Mouse (Mus musculus): ENCODE results near the gene Spr. TPM values are rescaled to one million over a fixed set of nuclear protein-coding genes. Genes with fewer than 3 reads are reported as not detected.
"Not testable (repeated sequence)": the region's sequence is repeated elsewhere in the genome, so short reads cannot be mapped to it uniquely, and the experiment has no call there.

The Spr gene
- 10 to 100 TPM; 57.6 to 58.9 TPM for total RNA-seq (2021)

DNA sequence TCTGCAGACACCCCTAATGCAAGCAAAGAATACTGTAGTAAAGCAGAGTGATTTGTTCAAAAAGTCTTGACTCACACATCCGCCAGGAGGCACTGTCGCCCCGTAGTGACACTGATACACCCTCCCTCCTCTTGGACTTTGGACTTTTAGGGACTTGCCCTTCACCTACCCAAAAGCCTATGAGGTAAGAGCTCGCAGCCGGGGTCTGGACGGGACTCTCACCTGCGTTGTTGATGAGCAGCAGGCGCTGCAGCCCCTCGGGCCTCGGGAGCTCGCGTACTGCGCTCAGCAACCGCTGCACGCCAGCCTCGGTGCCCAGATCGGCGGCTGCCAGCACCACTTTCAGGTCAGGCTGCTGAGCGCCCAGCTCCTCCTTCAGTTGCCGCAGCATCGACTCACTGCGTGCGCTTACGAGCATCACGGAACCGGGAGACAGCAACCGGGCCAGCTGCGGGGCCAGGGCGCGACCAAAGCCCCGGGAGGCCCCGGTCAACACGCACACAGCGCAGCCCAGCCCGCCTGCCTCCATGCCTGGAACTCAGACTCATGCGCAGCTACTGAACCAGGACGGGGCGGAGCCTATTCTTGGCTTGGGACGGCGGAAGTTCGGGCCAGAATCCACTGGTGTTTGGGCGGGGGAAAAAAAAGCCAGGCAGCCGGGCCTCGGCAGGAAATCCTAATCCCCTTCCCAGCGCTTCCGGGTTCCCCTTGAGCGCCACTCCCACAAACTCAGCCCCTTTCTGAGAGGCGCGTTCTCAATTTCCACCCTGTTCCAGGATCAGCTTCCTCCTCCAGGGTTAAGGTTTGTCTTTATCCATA, at the start of gene Spr:
Gene Spr (minus strand): TSS at position 550 of the 819 bp plus-strand sequence.
- DNase-seq, result peak; percentile 96 to 97
- intact Hi-C loops (cut with DNase I), result loop anchor here (1.0 kb wide), 1 partner anchor 17 kb away; no protein-coding TSS in a partner anchor

DNA sequence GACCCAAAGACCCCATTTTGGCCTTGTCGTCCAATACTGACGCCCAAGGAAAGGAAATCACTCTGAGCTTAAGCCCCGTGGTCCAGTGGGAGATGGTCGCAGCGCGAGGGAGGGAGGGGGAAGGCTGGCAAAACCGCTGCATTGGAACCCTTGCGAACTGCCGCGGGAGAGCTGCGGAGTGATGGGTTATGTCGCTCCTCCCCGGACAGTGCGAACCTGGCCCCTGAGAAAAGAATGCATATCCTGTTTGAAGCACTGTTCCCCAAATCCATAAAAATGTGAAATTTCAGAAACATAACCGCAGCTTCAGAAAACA, 49.1 kb upstream of the Spr start:
- no peak for DNase-seq
- intact Hi-C loops (cut with DNase I), result no loop called here

DNA sequence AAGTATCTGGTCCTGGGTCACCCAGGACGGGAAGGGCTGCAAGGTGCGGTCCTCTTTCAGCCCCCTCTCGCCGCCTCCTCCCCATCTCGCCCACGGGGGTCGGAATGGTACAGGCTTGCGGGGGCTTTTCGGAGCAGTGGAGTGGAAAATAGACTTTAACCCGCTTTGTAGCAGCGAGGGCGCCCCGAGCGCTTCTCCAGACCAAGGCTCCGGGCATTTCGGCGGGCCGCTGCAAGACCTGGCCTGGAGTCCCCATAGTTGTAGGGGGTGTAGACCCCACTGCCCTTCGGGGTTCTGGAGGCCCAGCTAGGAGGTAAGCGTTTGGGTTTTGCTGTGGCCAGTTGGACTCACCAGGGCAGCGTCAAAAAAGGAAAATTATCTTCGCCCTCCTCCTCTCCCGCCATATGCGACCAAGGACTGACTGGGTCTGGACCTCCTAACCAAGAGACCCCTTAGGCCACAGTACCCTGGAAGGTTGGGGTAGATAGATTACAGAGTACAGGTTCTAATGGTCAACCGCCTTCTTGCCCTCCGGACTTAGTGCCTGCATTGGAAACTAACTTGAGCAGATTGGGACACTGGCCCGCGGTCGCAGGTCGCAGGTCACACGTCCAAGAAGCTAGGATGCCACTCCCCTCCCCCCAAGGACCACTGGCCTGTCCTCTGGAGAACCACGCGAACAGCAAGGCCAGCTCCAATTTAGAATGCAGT, 48.6 kb upstream of the Spr start:
- no peak for DNase-seq
- intact Hi-C loops (cut with DNase I), result no loop called here

GRCm38 (mm10) chr6:85183951-85184350, 46.4 kb upstream of the Spr start:
- intact Hi-C loops (cut with DNase I), result no loop called here
- no peak for DNase-seq

DNA sequence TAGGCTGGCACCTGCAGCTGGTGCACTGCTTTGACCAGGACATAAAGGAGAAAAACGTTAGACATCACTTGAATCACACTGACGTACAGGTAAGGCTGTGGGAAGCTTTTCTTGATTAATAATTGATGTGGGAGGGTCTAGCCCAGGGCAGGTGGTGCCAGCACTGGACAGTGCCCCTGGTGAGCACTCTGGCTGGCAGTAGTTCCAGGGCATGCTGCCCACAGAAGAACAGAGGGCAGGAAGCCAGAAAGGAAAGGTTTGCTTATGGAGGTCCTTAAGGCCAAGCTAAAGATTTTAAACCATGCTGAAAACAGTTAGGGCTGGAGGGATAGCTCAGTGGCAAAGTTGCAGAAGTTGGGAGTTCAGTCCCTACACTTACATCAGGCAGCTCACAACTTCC, 42.5 kb upstream of the Spr start:
- DNase-seq, result no peak
- intact Hi-C loops (cut with DNase I), result no loop called here

DNA sequence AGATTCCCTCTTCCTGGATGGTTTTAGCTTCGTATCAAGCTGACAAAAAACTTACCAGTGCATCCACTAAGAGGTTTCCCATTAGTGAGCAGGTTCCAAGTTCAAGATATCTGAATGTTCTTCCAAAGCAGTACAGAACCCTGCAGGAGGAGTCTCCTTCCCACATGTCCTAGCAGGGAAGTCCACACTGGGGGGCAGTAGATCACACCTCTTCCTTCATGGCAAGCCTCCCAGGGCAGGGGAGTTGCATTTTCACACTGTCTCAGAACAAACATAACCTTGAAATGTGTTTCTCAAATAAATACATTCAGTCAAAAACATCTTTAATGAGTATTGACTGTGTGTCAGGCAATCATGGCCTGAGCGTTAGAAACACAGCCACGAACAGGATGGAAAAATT, 42.0 kb upstream of the Spr start:
- intact Hi-C loops (cut with DNase I), result no loop called here
- no peak for DNase-seq

GRCm38 (mm10) chr6:85165440-85165921, 27.9 kb upstream of the Spr start:
- intact Hi-C loops (cut with DNase I), result no loop called here
- no peak for DNase-seq

DNA sequence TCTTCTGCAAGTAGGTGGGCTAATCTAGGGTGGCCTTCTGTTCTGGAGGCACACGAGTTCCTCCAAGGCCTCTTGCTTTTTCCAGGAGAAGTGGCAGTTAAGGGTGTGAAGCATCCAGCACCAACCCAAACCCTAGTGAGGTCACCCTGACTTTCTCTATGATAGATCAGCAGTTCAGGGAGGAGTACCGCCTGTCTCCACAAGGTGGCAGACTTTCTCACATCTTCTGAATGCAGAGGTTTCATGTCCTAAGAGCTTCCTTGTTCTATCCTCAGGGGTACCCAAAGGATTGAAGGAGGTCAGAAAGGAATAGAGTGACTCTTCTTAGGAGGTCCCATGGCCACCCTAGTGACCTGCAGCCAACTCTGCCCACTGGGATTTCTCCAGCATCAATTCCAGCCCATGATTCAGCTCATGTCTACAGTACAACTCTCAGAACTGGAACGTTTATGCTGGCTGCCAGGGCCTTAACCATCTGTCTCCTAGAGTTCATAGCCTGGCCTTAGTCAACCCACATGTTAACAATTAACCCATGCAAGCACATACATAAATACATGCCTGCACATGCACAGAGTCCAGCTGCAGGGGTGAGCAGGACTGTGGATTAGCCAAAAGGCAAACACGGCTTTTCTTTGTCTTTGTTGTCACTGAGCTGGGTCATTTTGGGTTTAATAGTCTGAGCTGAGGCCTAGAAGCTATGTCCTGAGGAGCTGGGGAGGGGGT, 22.8 kb upstream of the Spr start:
- intact Hi-C loops (cut with DNase I), result loop anchor here (1.0 to 5.0 kb wide), 4 partner anchors 79 to 250 kb away; partner anchors contain the start of gene Sfxn5
- DNase-seq, result peak; percentile 77 to 90

GRCm38 (mm10) chr6:85159092-85159760, 21.7 kb upstream of the Spr start:
- DNase-seq, result peak; percentile 58 to 69
- intact Hi-C loops (cut with DNase I), result not testable (repeated sequence)

- DNase-seq; intact Hi-C loops (cut with DNase I): not testable (repeated sequence)
These were observed 20.7 kb upstream of the Spr start for GRCm38 (mm10) chr6:85158040-85158804.

DNA sequence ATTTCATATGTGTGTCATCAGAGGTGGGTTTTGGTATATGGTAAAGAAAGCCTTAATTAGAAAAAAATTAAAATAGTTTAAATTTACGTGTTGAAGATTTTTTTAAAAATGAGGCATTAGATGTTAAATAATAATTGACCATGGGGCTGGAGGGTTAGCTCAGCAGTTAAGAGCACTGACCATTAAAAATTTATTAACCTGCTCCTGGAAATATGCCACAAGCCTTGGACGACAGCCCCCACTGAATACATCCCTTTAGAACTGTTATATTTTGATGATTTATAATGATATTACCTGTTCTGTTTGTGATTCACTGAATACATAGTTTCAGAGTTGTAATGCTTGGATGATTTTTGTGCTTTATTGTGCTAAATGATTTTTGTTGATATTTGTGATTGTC, 19.0 kb upstream of the Spr start:
- DNase-seq; intact Hi-C loops (cut with DNase I): not testable (repeated sequence)

DNA sequence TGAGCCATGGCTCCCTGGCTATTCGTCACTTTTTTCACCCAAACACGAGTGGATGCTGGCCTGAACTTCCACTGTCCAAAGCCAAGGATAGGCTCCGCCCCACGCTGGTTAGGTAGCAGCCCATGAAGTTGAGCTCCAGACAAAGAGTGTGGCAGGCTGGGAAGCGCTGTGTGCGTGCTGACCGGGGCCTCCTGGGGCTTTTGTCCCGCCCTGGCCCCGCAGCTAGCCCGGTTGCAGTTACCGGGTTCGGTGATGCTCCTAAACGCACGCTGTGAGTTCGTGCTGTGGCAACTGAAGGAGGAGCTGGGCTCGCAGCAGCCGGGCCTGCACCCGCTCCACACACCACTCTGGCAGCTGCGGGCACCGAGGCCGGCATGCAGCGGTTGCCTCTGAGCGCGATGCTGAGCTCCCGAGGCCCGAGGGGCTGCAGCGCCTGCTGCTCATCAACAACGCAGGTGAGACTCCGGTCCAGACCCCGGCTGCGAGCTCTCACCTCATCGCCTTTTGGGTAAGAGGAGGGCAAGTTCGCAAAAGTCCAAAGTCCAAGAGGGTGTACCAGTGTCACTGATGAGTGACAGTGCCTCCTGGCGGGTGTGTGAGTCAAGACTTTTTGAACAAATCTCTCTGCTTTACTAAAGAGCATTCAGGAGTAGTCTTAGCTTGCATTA, 17.4 kb upstream of the Spr start:
- peak; percentile 61 to 75 for DNase-seq
- intact Hi-C loops (cut with DNase I), result loop anchor here (1.0 kb wide), 1 partner anchor 18 kb away; the partner anchor contains the start of gene Spr

- intact Hi-C loops (cut with DNase I), result loop anchor here (1.0 kb wide), 1 partner anchor 17 kb away; the partner anchor contains the start of gene Spr
- peak; percentile 73 to 77 for DNase-seq
These were observed 16.5 kb upstream of the Spr start for GRCm38 (mm10) chr6:85153970-85154540.

DNA sequence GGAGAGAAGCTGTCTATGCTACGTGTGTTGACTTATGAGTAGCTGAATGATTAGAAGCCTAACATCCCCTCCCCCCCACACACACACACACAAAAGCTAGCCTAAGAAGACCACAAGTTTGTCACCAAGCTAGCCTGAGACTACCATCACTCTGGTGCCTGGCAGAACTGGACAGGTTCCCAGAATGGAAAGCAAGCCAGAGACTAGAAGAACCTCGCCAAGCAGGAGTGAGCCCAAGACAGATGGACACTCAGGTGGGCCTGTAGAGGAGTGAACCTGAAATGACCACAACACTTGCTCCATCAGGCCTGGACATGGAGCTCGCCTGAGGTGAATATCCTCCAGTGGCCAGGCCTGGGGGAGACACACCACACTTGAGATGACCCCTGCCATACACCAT, 12.8 kb upstream of the Spr start:
- intact Hi-C loops (cut with DNase I), result no loop called here
- no peak for DNase-seq

DNA sequence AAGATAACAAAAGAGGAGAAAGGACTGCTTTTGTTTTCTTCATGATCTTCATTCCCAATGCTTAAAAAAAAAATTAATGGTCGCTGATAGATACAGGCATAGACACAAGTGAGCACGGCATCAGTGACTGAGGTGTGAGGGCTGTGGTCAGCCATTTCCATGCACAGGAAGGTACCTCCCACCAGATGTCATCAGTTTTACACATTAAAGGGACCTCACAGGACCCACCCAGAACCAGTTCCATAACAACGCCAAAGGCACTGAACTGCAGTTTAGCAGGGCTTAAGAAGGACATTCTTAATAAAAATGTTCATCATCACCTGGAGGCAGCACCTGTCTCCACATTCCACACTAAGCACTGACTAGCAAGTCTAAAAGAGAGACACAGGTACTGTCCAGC, 10.1 kb upstream of the Spr start:
- intact Hi-C loops (cut with DNase I), result no loop called here
- DNase-seq, result no peak

GRCm38 (mm10) chr6:85144466-85144865, 6.9 kb upstream of the Spr start:
- intact Hi-C loops (cut with DNase I), result no loop called here
- no peak for DNase-seq

DNA sequence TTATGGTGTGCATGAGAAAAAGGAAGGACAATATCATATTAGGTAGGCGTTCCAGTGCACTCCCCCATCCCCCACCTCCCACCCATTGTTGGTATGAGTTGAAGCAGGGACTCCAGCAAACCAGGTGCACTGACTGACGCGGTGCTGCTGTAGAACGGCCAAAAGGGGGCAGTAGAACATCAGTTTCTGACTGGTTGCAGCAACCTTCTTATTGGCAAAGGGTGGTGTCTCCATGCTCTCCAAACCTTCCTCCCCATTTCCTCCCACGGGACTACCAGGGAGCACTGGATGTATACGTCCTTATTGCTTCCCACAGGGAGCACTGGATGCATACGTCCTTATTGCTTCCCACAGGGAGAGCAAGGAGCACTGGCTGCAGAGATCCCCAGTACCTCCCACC, 3.4 kb upstream of the Spr start:
- DNase-seq, result peak; percentile 63 to 75
- intact Hi-C loops (cut with DNase I), result not testable (repeated sequence)

DNA sequence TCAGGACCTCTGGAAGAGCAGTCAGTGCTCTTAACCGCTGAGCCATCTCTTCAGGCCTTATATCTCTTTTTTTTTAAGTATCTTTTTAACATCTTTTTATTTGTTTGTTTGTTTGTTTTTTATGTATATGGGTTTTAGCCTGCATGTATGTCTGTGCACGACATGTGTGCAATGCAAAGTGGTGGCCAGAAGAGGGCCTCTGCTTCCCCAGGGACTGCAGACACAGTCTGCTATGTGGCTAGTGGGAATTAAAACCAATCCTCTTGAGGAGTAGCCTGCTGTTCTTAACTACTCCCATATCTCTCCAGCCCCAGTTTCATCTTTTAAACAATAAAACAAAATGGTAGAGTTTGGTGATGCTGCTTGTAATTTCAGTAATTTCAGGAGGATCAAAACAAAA, 2.0 kb upstream of the Spr start:
- DNase-seq, result no peak
- intact Hi-C loops (cut with DNase I), result no loop called here

- not testable (repeated sequence) for DNase-seq
- intact Hi-C loops (cut with DNase I), result loop anchor here (1.0 kb wide), 1 partner anchor 18 kb away; no protein-coding TSS in a partner anchor
These were observed 782 bp downstream of the Spr start for GRCm38 (mm10) chr6:85136784-85137183.

All from heart, postnatal 10 days (tissue).